Mouse (Mus musculus): ENCODE data around the gene Zfp697.
"Not testable (repeated sequence)": the region's sequence is repeated elsewhere in the genome, so short reads cannot be mapped to it uniquely, and the experiment has no call there.

The Zfp697 gene

DNA sequence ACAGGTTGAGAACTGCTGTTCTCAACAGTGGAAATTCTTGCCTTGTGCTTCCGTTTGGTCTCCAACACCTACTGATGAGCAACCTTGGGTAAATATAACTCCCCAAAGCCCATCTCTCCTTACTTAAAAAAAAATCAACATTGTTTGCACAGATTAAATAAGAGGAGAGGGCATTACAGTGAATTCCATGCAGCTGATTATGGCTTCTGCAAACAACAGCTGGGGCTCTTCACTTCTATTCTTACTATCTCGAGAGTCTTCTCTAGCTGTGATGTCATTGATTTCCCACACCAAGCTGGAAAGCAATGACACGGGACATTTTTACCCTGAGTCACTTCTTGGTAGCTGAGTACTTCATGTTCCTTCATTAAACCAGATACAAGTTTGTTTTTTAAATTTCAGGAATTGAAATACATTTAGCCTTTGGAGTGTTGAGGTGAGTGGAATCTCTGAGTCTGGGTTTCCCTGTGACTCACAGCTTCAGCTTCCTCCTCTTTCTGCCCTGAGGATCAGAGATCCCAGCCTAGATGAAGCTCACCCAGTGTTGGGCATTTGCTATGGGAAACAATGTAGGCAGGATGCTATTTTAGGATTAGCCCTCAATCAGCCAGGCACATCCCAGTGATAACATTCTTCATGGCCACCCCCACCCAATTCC is 8.1 kb upstream of the Zfp697 start:
- DNase-seq: no peak

DNA sequence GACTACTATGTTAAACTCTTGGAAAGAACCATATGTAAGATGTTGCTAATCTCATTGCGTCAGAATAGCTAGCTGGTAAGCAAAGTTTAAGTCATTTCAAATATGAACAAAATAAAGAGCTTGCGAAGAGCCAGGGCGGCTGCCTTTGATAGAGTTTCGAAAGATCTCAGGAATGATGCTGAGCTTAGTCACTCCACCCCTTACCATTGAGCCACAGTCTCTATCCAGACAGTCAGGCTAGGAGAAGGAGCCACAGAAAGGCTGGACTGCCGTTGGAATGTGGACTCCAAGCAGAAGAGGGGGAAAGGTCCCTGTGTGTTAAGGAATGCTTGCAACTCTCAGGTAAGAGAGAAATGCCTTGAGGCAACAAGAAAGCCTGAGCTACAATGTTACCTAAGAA is 7.3 kb upstream of the Zfp697 start:
- DNase-seq: no peak

DNA sequence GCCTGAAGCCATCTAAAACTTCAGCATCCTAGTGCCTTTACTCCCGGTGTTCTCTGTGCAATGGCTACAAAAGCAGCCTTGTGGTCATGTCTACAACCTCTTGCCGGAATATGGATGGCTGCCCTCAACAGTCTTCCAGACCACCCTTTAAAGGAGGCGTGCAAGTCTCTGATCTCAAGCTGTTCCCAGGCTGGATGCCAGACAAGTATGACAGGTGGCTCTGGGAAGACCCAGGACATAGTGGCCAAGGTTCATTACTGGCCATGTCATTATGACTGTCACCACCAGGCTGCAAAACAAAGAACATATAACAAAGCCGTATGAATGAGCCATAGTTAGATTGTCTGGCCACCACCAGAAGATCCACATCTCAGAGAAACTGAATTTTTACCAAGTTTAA is 4.0 kb upstream of the Zfp697 start:
- no peak for DNase-seq

DNA sequence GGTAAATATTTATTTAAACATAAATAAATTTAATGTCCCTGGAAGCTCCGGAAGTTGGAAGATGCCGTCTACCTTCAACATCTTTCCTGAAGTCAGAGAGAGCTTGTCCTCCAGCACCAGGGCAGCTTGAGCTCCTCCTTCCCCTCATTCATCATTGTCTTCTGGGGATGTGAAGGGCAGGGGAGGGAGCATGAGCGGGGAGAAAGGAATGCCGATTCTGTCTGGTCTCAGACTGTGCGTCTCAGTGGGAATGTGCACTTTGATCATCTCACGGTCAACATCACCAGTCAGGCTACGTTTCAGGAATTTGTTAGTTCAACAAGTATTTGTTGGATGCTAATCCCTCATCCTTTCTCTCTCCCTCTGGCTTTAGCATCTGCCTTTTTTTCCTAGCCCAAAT is 3.0 kb upstream of the Zfp697 start:
- DNase-seq: no peak

DNA sequence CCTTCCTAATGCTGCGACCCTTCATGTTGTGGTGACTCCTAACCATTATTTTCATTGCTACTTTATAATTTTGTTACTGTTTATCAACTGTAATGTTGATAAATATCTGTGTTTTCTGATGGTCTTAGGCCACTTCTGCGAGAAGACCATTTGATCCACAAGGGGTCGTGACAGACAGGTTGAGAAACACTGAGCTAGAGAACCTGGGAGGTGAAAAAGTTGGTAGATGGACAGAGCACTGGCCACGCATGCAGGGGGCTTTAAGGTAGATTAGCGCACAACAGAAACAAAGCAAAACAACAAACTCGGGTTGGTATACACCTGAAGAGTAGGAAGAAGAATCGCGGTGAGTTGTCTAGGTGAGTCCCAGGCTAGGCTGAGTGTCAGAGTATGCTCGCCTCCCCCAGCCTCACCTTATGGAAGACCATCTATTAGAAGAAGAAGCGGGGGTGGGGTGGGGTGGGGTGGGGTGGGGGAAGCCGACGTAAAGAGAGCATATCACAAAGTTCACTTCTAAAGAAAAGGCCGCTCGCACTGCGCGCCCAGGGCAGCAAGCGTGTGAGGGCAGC is 500 bp upstream of the Zfp697 start:
- peak; percentile 44 for DNase-seq

DNA sequence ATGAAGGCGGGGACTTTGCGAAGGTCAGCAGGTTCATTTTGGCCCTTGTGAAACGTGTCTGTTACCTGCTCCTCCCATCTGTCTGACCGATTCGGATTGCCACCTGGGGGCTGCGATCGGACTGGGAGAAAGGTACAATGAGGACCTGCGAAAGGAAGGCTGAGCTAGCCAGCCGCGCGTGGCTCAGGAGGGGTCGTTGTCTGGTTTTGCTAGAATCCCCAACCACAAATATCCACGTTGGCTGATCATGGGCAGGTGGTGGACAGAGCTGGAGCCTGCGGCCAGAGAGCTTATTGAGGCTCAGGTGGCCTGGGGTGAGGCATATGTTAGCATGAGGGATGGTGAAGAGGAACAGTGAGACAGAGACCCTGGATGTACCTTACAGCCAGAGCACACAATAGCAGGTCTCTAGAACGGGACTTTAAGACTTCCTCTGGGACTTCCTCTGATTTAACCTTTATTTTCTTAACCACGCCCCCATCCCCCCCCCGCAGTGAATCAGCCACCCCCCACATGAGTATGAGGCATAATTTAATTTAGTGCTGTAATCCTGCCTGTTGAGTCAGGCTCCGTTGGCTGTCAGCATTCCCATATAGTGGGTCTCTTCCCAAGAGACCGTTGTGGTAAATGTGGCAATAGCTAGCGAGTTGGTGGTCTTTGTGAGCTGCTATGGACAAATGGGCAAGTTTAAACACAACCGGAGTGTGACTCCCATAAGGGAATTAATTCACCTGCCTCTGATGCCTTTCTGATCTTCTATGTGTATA is 946 bp downstream of the Zfp697 start:
- DNase-seq: peak; percentile 59

DNA sequence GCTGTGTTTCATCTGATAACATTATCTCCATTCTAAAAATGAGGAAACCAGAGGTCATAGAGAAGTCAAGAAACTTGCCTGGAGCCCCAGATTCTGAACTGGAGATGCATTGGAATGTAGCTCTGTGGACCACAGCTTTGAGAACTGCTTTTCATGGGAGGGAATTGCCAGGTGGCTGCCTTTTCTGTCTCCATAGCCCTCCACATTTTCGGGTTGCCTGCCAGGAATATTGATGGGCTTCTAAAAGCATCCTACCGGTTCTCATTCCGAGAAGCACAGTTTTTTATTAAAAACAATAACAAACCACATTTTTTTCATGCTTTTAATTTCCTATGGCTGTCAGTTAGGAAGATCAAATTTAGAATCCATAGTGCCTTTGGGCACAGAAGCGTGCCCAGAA is 4.8 kb downstream of the Zfp697 start:
- no peak for DNase-seq

DNA sequence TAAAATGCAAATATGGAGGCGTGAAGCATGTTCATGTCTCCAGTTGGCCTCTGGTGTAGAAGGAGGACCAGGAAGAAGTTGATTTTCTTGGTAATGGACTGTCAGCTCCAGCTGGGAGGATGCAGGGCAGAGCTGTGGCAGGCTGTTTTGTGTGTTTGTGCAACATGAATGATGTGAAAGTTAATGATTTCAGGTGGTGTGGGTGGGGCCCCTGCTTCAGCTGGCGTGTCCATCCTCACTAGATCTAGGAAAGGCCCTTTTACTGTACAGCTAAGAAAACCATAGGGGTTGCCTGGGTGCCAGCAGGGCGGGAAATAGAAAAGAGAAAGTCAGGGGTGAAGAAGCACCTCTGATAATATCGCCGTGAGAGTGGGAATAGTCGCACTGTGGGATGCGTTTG is 5.5 kb downstream of the Zfp697 start:
- DNase-seq: no peak

DNA sequence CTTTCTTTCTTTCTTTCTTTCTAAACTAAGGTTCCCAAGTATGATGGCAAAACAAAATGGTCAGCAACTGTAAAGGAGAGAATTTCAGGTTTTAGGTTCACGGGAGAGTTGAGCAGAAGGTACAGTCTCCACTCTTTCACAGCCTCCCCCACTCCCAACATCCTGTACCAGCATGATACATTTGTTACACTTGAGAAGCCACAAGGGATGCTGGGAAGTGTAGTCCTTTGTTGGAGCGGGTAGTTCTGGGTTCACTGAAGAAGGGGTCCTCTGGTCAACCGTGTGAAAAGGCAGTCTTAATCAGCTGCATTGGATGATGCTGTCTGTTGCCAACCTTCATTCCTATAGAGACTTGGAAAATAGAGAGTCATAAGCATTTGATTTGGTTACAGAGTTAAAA is 7.0 kb downstream of the Zfp697 start:
- no peak for DNase-seq

DNA sequence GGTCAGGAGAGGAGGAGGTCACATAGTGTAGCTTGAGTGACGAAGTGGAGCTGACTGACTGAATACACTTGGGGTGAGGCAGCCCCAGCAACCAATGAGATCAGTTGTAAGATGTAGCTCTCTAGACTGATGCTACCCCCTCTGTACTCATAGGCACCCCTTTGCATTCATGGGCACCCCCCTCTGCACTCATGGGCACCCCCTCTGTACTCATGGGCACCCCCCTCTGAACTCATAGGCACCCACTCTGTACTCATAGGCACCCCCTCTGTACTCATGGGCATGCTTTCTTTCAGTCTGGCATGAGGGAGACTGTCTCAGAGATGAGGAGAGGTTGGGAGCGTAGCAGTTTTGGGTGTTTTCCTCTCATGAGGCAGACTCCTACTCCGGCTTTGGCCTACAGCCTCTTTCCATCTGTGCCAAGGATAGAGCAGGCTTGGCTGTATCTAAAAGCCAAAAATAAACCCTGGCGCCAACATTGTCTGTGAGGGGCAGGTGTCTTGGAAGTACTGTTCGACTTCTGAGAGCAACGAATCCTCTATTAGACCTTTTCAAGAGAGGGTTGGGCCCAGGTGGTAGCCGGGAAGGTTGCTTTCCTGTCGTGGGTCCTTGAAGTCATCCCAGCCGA is 22.1 kb downstream of the Zfp697 start:
- DNase-seq: peak; percentile 65

DNA sequence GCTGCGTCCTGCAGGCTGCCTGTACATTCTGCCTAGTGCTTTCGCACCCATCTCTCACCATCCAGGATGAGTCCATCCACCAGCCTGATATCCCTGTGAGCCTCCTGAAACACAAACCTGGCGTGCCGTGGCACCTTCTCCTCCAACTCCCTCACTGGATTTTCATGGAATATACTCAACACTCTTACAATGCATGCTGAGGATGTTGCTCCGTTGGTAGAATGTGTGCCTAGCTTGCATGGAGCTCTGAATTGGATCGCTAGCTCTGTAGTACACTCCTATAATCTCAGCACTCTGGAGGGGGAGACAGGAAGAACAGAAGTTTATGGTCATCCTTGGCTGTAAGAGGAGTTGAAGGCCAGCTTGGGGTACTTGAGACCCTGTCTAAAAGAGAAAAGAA is 23.6 kb downstream of the Zfp697 start:
- DNase-seq: not testable (repeated sequence)

DNA sequence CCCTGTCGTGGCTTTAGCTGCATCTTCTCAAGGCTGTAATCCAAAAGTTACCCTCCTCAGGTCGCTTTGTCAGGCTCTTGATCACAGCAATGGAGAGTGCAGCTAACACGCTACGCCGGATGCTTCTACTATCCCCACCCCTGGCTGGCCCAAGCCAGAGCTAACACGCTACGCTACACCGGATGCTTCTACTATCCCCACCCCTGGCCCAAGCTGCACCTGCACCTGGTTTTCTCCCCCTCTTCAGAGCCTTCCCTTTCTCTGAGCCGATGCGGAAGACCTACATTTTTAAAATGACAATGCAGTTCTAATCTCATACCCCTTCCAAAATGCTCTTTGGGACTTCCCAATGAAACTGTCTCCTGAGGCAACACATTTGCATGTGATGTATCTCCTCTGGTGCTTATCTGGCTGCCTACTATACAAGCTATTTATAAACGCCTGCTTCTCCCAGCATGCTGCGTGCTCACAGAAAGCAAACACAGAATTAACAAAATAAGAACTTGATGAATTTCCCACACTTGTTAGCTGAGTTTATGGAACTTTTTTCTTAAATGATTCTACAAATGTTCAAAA is 24.4 kb downstream of the Zfp697 start:
- not testable (repeated sequence) for DNase-seq

DNA sequence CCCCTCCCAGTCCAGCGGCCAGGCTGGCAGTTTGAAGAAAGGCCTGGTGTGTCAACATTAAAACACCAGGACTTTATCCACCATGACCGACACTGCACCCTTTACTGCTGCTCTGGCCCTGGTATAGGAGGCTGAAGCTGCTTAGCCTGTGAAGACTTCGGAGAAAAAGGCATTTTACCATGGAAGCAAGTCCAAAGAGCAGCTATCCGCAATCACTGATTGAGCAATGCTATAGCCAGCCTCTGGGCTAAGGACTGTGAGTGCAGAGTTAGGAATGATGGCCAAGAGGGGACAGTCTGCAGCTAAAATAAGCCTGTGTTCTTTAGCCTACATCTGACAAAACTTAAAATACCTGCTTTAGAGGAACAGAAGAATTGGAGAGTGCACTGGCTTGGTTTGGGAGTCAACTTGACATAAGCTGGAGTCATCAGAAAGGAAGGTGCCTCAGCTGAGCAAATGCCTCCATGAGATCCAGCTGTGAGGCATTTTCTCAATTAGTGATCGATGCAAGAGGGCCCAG is 25.1 kb downstream of the Zfp697 start:
- not testable (repeated sequence) for DNase-seq

DNA sequence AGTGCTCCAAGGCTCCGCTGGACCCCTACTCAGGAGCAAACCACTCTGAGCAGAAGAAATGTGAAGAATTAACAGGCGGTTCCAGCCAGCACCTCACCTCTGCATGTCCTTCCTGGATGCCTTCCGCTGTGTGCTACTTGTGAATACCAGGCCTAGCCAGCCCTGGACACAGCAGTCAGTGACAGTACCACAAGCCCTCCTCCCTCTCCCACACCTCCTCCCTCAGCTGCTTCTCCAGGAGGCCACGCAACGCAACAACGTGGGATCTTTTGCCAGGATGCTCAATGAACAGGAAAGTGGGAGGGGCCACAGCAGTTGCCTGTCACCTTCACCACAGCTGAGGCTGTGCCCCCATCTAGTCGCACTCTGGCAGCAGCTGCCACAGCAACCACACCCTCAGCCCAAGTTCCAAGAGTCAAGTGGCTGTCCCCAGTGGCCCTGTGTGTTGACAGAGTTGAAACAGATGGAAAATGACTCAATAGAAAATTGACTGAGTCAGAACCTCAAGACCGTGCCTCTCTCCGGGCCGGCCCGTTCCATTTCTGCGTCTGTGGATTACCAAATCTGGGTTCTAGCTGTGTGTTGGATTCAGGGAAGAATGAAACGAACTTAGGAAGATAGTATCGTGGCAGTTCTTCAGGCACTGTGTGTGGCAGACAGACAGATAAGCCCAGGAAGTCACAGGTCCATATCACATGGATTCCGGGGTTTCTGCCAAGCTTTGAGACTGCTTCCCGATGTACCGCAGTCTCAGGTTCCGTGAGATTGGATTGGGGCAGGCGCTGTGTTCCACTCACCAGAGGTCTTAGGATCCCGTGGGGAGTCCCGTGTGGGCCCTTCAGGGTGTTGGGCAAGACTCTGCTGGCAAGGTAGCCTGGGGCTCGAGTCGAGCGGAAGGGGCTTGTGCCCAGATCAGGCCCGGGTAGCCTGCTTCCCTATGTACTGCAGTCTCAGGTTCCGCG is 28.6 kb downstream of the Zfp697 start:
- not testable (repeated sequence) for DNase-seq

DNA sequence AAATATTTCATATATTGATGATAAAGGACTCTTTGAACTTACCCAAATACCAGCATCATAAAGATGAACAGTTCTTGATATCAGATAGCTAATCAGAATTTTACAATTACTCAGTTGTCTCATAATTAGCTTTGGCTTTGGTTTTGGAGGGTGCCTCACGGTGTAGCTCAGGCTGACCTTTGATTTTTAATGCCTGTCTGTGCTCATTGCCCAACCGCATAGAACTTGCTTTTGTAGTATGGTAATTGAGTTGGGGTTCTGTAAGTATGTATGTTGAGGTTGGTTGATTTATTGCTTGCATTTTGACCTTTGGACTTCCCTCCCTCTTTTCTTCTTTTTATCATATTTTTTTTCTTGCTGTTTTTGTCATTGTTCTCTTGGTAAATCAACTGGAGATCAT is 31.5 kb downstream of the Zfp697 start:
- DNase-seq: no peak

DNA sequence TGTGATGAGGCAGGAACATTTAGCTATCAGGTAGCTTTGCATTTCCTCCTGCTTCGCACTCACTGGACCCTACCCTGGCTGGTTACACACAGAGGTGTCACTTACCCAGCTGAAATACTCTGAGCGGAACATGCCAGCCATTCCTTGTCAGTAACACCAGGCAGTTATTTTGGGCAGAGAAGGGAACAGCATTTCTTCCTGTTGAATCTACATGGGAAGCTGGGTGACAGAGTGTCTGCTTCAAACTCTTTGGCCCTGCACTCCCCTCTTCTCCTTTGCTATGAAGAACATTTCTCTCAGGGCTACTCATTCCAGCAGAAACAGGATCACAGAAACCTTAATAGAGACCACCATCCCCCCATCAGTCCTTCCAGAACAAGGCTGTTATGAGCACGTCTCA is 32.0 kb downstream of the Zfp697 start:
- DNase-seq: no peak

DNA sequence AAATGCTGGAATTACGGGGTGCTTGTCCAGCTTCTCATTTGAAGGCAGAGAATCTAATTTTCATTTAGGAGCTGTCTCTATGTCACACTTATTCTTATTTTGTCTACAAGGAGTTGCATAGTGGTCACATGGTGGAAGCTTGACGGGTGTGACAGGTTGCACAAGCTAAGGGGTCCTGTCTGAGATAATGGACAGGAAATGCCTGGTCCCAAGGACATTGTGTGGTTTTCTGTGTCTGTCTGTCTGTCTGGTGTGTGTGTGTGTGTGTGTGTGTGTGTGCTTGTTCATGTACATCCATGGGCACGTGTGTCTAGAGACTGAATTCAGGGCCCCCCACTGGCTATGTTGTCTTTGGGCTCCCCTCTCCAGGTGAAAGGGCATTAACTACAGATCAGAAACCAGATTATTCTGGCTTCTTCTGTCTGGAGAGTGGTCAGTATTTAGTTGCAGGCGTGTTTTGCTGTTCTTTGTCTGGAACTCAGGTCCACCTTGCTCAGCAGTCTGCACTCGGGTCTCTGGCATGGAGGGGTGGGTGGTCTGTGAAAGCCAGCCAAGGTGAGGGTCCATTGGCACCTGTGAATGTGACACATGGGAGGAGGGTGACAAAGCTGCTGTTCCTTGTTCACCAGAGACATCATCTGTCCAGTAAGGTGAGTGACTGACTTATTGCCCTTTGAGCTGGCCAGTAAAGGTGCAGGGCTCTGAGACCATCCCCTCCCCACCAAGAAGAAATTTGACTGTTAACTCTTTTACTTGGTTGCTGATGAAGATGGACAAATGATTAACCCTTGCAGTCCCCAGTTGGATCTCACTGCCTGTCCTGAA is 34.4 kb downstream of the Zfp697 start:
- DNase-seq: no peak

DNA sequence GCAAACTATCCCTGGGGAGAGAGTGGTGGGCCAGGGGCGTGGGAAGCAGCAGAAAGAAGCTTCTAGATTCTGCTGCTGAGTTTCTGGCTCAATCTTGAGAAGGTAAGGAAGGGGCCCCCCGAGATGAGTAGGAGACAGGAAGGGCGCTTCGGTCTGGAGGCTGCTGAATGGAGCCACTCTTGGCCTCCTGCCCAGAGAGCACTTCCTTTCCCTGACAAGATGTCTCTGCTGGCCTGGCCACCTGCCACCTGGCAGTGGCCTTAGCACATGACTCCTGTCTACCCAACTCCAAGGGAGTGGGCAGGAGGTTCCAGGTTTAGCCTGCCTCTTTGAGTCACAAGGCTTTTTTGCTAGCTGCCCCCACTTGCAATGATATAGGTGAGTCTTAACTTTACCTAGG is 35.1 kb downstream of the Zfp697 start:
- peak; percentile 89 for DNase-seq

DNA sequence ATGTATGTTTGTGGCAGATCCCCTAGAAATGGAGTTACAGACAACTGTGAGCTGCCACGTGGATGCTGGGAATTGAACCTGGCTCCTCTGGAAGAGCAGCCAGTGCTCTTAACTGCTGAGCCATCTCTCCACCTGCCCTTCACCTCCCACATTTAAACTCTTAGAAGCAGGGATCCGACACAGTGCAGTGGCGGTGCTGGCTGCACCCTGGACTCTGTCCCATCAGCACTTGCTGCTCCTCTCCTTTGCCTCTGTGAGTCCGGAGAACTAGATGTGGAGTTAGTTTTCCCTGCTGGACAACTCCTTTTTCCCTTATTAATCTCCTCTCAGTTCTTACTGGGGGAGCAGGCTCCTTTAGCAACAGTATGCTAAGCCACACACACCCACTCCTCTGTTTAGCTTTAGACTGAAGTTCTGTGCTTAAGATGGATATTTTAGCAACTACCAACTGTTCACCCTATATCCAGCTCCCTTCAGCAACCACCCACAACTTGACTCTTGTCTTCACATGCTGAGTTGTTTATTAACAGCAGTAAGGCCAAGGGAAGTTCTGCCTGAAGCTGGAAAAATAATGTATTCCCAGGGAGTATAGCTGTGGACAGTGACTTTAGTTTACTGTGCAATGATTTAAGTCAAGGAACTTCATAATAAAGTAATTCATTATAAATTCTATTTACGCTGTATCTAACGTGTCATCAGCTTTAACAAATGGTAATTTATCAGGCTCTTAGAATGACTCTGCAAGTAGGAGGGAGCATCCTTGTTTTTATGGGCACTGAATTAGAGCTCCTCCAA is 36.9 kb downstream of the Zfp697 start:
- DNase-seq: no peak

DNA sequence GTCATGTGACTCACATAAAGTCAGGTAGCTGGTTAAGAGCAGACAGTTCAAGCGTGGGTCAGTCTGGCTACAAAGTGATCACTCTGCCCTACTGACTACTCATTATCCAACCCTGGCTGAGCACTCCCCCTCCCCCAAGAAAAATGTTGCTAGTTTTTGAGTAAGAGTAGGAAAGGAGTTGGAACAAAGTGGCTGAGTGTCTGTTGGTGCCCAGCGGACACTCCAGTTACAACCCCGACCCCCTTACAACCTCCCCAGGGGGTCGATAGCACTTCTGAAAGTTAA is 37.5 kb downstream of the Zfp697 start:
- DNase-seq: no peak

DNA sequence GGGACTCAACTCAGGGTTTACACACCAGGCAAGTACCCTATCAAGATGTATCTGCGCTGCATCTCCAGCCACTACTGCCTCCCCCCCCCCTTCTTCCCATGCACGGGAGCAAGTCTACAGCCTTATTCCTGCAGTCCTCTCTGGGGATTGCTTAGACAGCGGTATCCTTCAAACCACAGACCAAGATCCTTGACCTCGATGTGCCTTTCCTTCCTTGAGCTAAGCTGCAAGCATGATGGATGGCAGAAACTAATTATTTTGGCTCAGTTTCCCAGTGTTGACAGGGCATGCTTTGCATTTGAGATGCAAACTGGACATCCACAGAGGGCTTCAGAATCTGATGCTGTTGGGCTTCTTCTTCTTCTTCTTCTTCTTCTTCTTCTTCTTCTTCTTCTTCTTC is 40.7 kb downstream of the Zfp697 start:
- no peak for DNase-seq
